Mouse (Mus musculus): ENCODE measurements at regions not wholly inside any gene's neighbourhood (a gene's known extent, or its start where the extent isn't known, plus 50 kb on each side); places are given as distances from the start of the nearest gene placed in this dataset.

GRCm38 (mm10) chr8:49030255-49030654 is 186.5 kb upstream of the Tenm3 start:
- no peak for DNase-seq (ENCODE audit: low spot score in 2 of 2)

- DNase-seq (ENCODE audit: low spot score in 2 of 2) = no peak
These were observed 174.0 kb upstream of the Tenm3 start for GRCm38 (mm10) chr8:49017741-49018140.

- no peak for DNase-seq (ENCODE audit: low spot score in 2 of 2)
These were observed 171.9 kb upstream of the Tenm3 start for GRCm38 (mm10) chr8:49015701-49016100.

- no peak for DNase-seq (ENCODE audit: low spot score in 2 of 2)
These were observed 171.4 kb upstream of the Tenm3 start for GRCm38 (mm10) chr8:49015200-49015599.

- DNase-seq (ENCODE audit: low spot score in 2 of 2) = peak in 1 of 2 experiments; percentile 20
These were observed 162.7 kb upstream of the Tenm3 start for GRCm38 (mm10) chr8:49006236-49006965.

GRCm38 (mm10) chr8:48981667-48982066 is 137.9 kb upstream of the Tenm3 start:
- no peak for DNase-seq (ENCODE audit: low spot score in 2 of 2)

- DNase-seq (ENCODE audit: low spot score in 2 of 2) = no peak
These were observed 137.0 kb upstream of the Tenm3 start for GRCm38 (mm10) chr8:48980755-48981154.

GRCm38 (mm10) chr8:48970655-48971054 is 126.9 kb upstream of the Tenm3 start:
- no peak for DNase-seq (ENCODE audit: low spot score in 2 of 2)

- DNase-seq (ENCODE audit: low spot score in 2 of 2) = no peak
These were observed 121.2 kb upstream of the Tenm3 start for GRCm38 (mm10) chr8:48964929-48965328.

GRCm38 (mm10) chr8:48957614-48958013 is 113.9 kb upstream of the Tenm3 start:
- no peak for DNase-seq (ENCODE audit: low spot score in 2 of 2)

GRCm38 (mm10) chr8:48951412-48951811 is 107.7 kb upstream of the Tenm3 start:
- DNase-seq (ENCODE audit: low spot score in 2 of 2) = no peak

- no peak for DNase-seq (ENCODE audit: low spot score in 2 of 2)
These were observed 100.4 kb upstream of the Tenm3 start for GRCm38 (mm10) chr8:48944177-48944576.

GRCm38 (mm10) chr8:48937144-48937543 is 93.4 kb upstream of the Tenm3 start:
- DNase-seq (ENCODE audit: low spot score in 2 of 2) = no peak

GRCm38 (mm10) chr8:48927135-48927534 is 83.4 kb upstream of the Tenm3 start:
- no peak for DNase-seq (ENCODE audit: low spot score in 2 of 2)

GRCm38 (mm10) chr8:48915275-48915674 is 71.5 kb upstream of the Tenm3 start:
- DNase-seq (ENCODE audit: low spot score in 2 of 2) = no peak

GRCm38 (mm10) chr8:48912842-48913241 is 69.1 kb upstream of the Tenm3 start:
- DNase-seq (ENCODE audit: low spot score in 2 of 2) = no peak

- DNase-seq (ENCODE audit: low spot score in 2 of 2) = no peak
These were observed 58.1 kb upstream of the Tenm3 start for GRCm38 (mm10) chr8:48901668-48902406.

GRCm38 (mm10) chr8:48896687-48897086 is 52.9 kb upstream of the Tenm3 start:
- no peak for DNase-seq (ENCODE audit: low spot score in 2 of 2)

- no peak for DNase-seq (ENCODE audit: low spot score in 2 of 2)
These were observed 52.5 kb upstream of the Tenm3 start for GRCm38 (mm10) chr8:48896251-48896650.

GRCm38 (mm10) chr8:48895586-48895985 is 51.8 kb upstream of the Tenm3 start:
- no peak for DNase-seq (ENCODE audit: low spot score in 2 of 2)

Data from spleen, postnatal 4 days (tissue).